Mouse (Mus musculus) megakaryocyte-erythroid progenitor cell, adult 5-6 weeks (primary cell): ENCODE measurements around the gene Ksr2. TPM values are rescaled to one million over a fixed set of nuclear protein-coding genes. Genes with fewer than 3 reads are reported as not detected.

Experiments used
- ATAC-seq: replicated peaks from 2 replicates; pipeline ENCODE4 v1.8.0; 2016; ENCODE audit warnings: mild to moderate bottlenecking, inconsistent platforms; ENCODE audit not compliant: severe bottlenecking, poor library complexity, low FRiP score, low TSS enrichment
- total RNA-seq, 2 experiments: library from RNA; stranded (forward) in 1 of 2; stranded (reverse) in 1 of 2; fragments of 200-1000, 215-1000 nt in 1 of 2; fragments of >200 nt in 1 of 2; fragmentation: Nextera tagmentation in 1 of 2; gene quantifications; 2 replicates each; pipeline ENCODE4 v1.2.3; 2014 to 2017

The Ksr2 gene
- total RNA-seq, 2 experiments from 2014 or later, result not detected

GRCm38 (mm10) chr5:117468961-117469360 lies 55.2 kb downstream of the Ksr2 start:
- ATAC-seq, result no peak; the same call in 1 of the 2 replicates

GRCm38 (mm10) chr5:117469572-117469971 lies 55.8 kb downstream of the Ksr2 start:
- peak; percentile 84 for ATAC-seq

- no peak for ATAC-seq
Observed at GRCm38 (mm10) chr5:117481162-117481561, 67.4 kb downstream of the Ksr2 start.

GRCm38 (mm10) chr5:117481586-117481985 lies 67.8 kb downstream of the Ksr2 start:
- no peak for ATAC-seq

- 0 out of 2 replicates have a peak, but pooled peaks have one; percentile 31 for ATAC-seq
Observed at GRCm38 (mm10) chr5:117482013-117482412, 68.2 kb downstream of the Ksr2 start.

GRCm38 (mm10) chr5:117485411-117485810 lies 71.6 kb downstream of the Ksr2 start:
- no peak for ATAC-seq

GRCm38 (mm10) chr5:117486092-117486491 lies 72.3 kb downstream of the Ksr2 start:
- no peak for ATAC-seq

GRCm38 (mm10) chr5:117488155-117488554 lies 74.4 kb downstream of the Ksr2 start:
- ATAC-seq, result no peak

- no peak for ATAC-seq
Observed at GRCm38 (mm10) chr5:117488670-117489325, 75.0 kb downstream of the Ksr2 start.

- ATAC-seq, result peak; percentile 53; the same call in 1 of the 2 replicates
Observed at GRCm38 (mm10) chr5:117492933-117493863, 79.4 kb downstream of the Ksr2 start.

- ATAC-seq, result peak; percentile 80
Observed at GRCm38 (mm10) chr5:117493947-117494346, 80.1 kb downstream of the Ksr2 start.

- 0 out of 2 replicates have a peak, but pooled peaks have one; percentile 44 for ATAC-seq
Observed at GRCm38 (mm10) chr5:117497084-117497483, 83.3 kb downstream of the Ksr2 start.

- ATAC-seq, result no peak
Observed at GRCm38 (mm10) chr5:117502611-117503010, 88.8 kb downstream of the Ksr2 start.

- ATAC-seq, result no peak
Observed at GRCm38 (mm10) chr5:117504431-117504830, 90.6 kb downstream of the Ksr2 start.

GRCm38 (mm10) chr5:117505204-117505603 lies 91.4 kb downstream of the Ksr2 start:
- ATAC-seq, result peak; percentile 29; the same call in 1 of the 2 replicates

- ATAC-seq, result no peak
Observed at GRCm38 (mm10) chr5:117505769-117506168, 92.0 kb downstream of the Ksr2 start.

- ATAC-seq, result peak; percentile 52
Observed at GRCm38 (mm10) chr5:117506406-117506805, 92.6 kb downstream of the Ksr2 start.

- peak; percentile 51 for ATAC-seq
Observed at GRCm38 (mm10) chr5:117509511-117510375, 95.9 kb downstream of the Ksr2 start.

GRCm38 (mm10) chr5:117510864-117511263 lies 97.1 kb downstream of the Ksr2 start:
- ATAC-seq, result no peak
